Mouse (Mus musculus): Measurements from ENCODE around the gene Cfap100. TPM values are rescaled to one million over a fixed set of nuclear protein-coding genes. Genes with fewer than 3 reads are reported as not detected.
A peak's percentile ranks its signal among the peaks of the same experiment; 100 is the strongest.

The Cfap100 gene
- polyA plus RNA-seq, 1 experiment = not detected

- TF ChIP-seq CTCF (IDR thresholded peaks at IDR 0.05; ENCODE audit: extremely low read depth, insufficient read length, insufficient replicate concordance, low read depth, low read length) = no peak
- TF ChIP-seq POLR2A (IDR thresholded peaks at IDR 0.05; ENCODE audit: low read depth, low read length) = no peak
- H3K4me1 ChIP-seq (ENCODE audit: control insufficient read depth, insufficient read depth, insufficient read length, low read length) = peaks cover 7% of the 10 kb centered on the region
- no peaks in the 10 kb centered on the region for H3K36me3 ChIP-seq (ENCODE audit: control insufficient read depth, insufficient read depth, low read length)
- no peak overlapping the region for H3K27ac ChIP-seq (ENCODE audit: insufficient read depth, low read depth, low read length)
- WGBS = 48% methylated on average over 2 of the region's 2 CpGs
- no peak overlapping the region for H3K4me3 ChIP-seq (ENCODE audit: low read depth, low read length)
- H3K27me3 ChIP-seq (ENCODE audit: control insufficient read depth, insufficient read depth, low read length) = peaks cover 9% of the 10 kb centered on the region; the same call in 1 of the 2 replicates
Observed at GRCm38 (mm10) chr6:90461181-90461580, 32.6 kb upstream of the Cfap100 start.

- peaks cover 5% of the 10 kb centered on the region; the same call in 1 of the 2 replicates for H3K27me3 ChIP-seq (ENCODE audit: control insufficient read depth, insufficient read depth, low read length)
- no peaks in the 10 kb centered on the region for H3K36me3 ChIP-seq (ENCODE audit: control insufficient read depth, insufficient read depth, low read length)
- no peak overlapping the region for H3K4me3 ChIP-seq (ENCODE audit: low read depth, low read length)
- peaks cover 3% of the 10 kb centered on the region; the same call in 1 of the 2 replicates for H3K4me1 ChIP-seq (ENCODE audit: control insufficient read depth, insufficient read depth, insufficient read length, low read length)
- 68% methylated on average over 2 of the region's 2 CpGs for WGBS
- TF ChIP-seq POLR2A (IDR thresholded peaks at IDR 0.05; ENCODE audit: low read depth, low read length) (no peak), CTCF (IDR thresholded peaks at IDR 0.05; ENCODE audit: extremely low read depth, insufficient read length, insufficient replicate concordance, low read depth, low read length) (no peak)
- no peak overlapping the region for H3K27ac ChIP-seq (ENCODE audit: insufficient read depth, low read depth, low read length)
Observed at GRCm38 (mm10) chr6:90457421-90457820, 28.8 kb upstream of the Cfap100 start.

- Histone ChIP-seq H3K4me1 (ENCODE audit: control insufficient read depth, insufficient read depth, insufficient read length, low read length) (peaks cover 9% of the 10 kb centered on the region; the same call in 1 of the 2 replicates), H3K27me3 (ENCODE audit: control insufficient read depth, insufficient read depth, low read length) (no peaks in the 10 kb centered on the region), H3K36me3 (ENCODE audit: control insufficient read depth, insufficient read depth, low read length) (no peaks in the 10 kb centered on the region), H3K4me3 (ENCODE audit: low read depth, low read length) (no peak overlapping the region), H3K27ac (ENCODE audit: insufficient read depth, low read depth, low read length) (no peak overlapping the region)
- TF ChIP-seq POLR2A (IDR thresholded peaks at IDR 0.05; ENCODE audit: low read depth, low read length) (no peak), CTCF (IDR thresholded peaks at IDR 0.05; ENCODE audit: extremely low read depth, insufficient read length, insufficient replicate concordance, low read depth, low read length) (no peak)
- 85% methylated on average over 5 of the region's 5 CpGs for WGBS
Observed at GRCm38 (mm10) chr6:90453751-90454150, 25.2 kb upstream of the Cfap100 start.

- no peak for TF ChIP-seq CTCF (IDR thresholded peaks at IDR 0.05; ENCODE audit: extremely low read depth, insufficient read length, insufficient replicate concordance, low read depth, low read length)
- TF ChIP-seq POLR2A (IDR thresholded peaks at IDR 0.05; ENCODE audit: low read depth, low read length) = no peak
- Histone ChIP-seq H3K4me3 (ENCODE audit: low read depth, low read length) (no peak overlapping the region), H3K27ac (ENCODE audit: insufficient read depth, low read depth, low read length) (no peak overlapping the region), H3K4me1 (ENCODE audit: control insufficient read depth, insufficient read depth, insufficient read length, low read length) (peaks cover 9% of the 10 kb centered on the region; the same call in 1 of the 2 replicates), H3K27me3 (ENCODE audit: control insufficient read depth, insufficient read depth, low read length) (no peaks in the 10 kb centered on the region), H3K36me3 (ENCODE audit: control insufficient read depth, insufficient read depth, low read length) (no peaks in the 10 kb centered on the region)
Observed at GRCm38 (mm10) chr6:90452603-90453002, 24.0 kb upstream of the Cfap100 start.

- Histone ChIP-seq H3K4me1 (ENCODE audit: control insufficient read depth, insufficient read depth, insufficient read length, low read length) (peaks cover 9% of the 10 kb centered on the region; the same call in 1 of the 2 replicates), H3K36me3 (ENCODE audit: control insufficient read depth, insufficient read depth, low read length) (no peaks in the 10 kb centered on the region), H3K27me3 (ENCODE audit: control insufficient read depth, insufficient read depth, low read length) (no peaks in the 10 kb centered on the region), H3K27ac (ENCODE audit: insufficient read depth, low read depth, low read length) (peak overlapping the region; percentile 67), H3K4me3 (ENCODE audit: low read depth, low read length) (no peak overlapping the region)
- TF ChIP-seq POLR2A (IDR thresholded peaks at IDR 0.05; ENCODE audit: low read depth, low read length) (no peak), CTCF (IDR thresholded peaks at IDR 0.05; ENCODE audit: extremely low read depth, insufficient read length, insufficient replicate concordance, low read depth, low read length) (no peak)
- 75% methylated on average over 5 of the region's 5 CpGs for WGBS
Observed at GRCm38 (mm10) chr6:90451512-90451911, 22.9 kb upstream of the Cfap100 start.

GRCm38 (mm10) chr6:90450697-90451096 is 22.1 kb upstream of the Cfap100 start:
- Histone ChIP-seq H3K36me3 (ENCODE audit: control insufficient read depth, insufficient read depth, low read length) (no peaks in the 10 kb centered on the region), H3K4me3 (ENCODE audit: low read depth, low read length) (no peak overlapping the region), H3K27ac (ENCODE audit: insufficient read depth, low read depth, low read length) (peak overlapping the region; percentile 95), H3K27me3 (ENCODE audit: control insufficient read depth, insufficient read depth, low read length) (no peaks in the 10 kb centered on the region), H3K4me1 (ENCODE audit: control insufficient read depth, insufficient read depth, insufficient read length, low read length) (peaks cover 9% of the 10 kb centered on the region; the same call in 1 of the 2 replicates)
- no peak for TF ChIP-seq POLR2A (IDR thresholded peaks at IDR 0.05; ENCODE audit: low read depth, low read length)
- no peak for TF ChIP-seq CTCF (IDR thresholded peaks at IDR 0.05; ENCODE audit: extremely low read depth, insufficient read length, insufficient replicate concordance, low read depth, low read length)
- WGBS = 28% methylated on average over 5 of the region's 5 CpGs

GRCm38 (mm10) chr6:90450179-90450578 is 21.6 kb upstream of the Cfap100 start:
- Histone ChIP-seq H3K27me3 (ENCODE audit: control insufficient read depth, insufficient read depth, low read length) (no peaks in the 10 kb centered on the region), H3K27ac (ENCODE audit: insufficient read depth, low read depth, low read length) (peak overlapping the region; percentile 71), H3K4me1 (ENCODE audit: control insufficient read depth, insufficient read depth, insufficient read length, low read length) (peaks cover 9% of the 10 kb centered on the region; the same call in 1 of the 2 replicates), H3K4me3 (ENCODE audit: low read depth, low read length) (no peak overlapping the region), H3K36me3 (ENCODE audit: control insufficient read depth, insufficient read depth, low read length) (no peaks in the 10 kb centered on the region)
- TF ChIP-seq CTCF (IDR thresholded peaks at IDR 0.05; ENCODE audit: extremely low read depth, insufficient read length, insufficient replicate concordance, low read depth, low read length) (peak; percentile 80; the same call in 1 of the 2 replicates), POLR2A (IDR thresholded peaks at IDR 0.05; ENCODE audit: low read depth, low read length) (no peak)
- WGBS = 15% methylated on average over 7 of the region's 7 CpGs
